Mouse (Mus musculus) layer of hippocampus, adult 8-10 months (tissue): Measurements from ENCODE around the gene Oog4. TPM values are rescaled to one million over a fixed set of nuclear protein-coding genes. Genes with fewer than 3 reads are reported as not detected.
A peak's percentile ranks its signal among the peaks of the same experiment; 100 is the strongest.
"Not testable (repeated sequence)": the region's sequence is repeated elsewhere in the genome, so short reads cannot be mapped to it uniquely, and the experiment has no call there.

Experiments used
- DNase-seq, 2 experiments: peaks; one replicate each; pipeline ENCODE4 v3.0.0; 2022; ENCODE audit warnings: low spot score in 2 of 2
- total RNA-seq, 4 experiments: library from RNA; stranded (reverse); gene quantifications; 2 replicates each; pipeline ENCODE4 v1.2.4; 2022

Gene Oog4
- not detected for total RNA-seq

- no peak for DNase-seq
Measured at GRCm38 (mm10) chr4:143450224-143450623, at the start of gene Oog4. Gene Oog4, minus strand, starts transcription at chr4:143450324.

GRCm38 (mm10) chr4:143426770-143427169 is 23.4 kb downstream of the Oog4 start:
- not testable (repeated sequence) for DNase-seq

GRCm38 (mm10) chr4:143414121-143414520 is 36.0 kb downstream of the Oog4 start:
- no peak for DNase-seq

DNA sequence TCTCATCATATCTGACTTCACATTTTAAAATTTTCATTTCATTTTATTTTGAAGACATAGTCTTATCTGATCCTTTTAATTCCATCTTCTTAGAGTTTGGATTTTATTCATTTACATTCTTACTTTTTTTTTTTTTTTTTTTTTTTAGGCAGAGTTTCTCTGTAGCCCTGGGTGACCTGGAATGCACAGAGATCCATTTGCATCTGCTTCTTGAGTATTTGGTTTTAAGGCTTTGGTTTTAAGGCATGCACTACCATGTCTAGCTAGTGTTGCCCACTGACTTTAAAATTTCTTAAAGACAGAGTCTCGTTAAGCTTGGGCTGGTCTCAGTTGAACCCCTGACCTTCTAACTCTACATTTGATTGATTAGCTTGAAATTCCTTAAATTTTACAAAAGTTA is 36.5 kb downstream of the Oog4 start:
- DNase-seq = no peak

GRCm38 (mm10) chr4:143412219-143413092 is 37.7 kb downstream of the Oog4 start, which contains the start of gene Pramef8:
Gene Pramef8, plus strand, starts transcription at chr4:143412426.
- peak; percentile 90 to 92 for DNase-seq

DNA sequence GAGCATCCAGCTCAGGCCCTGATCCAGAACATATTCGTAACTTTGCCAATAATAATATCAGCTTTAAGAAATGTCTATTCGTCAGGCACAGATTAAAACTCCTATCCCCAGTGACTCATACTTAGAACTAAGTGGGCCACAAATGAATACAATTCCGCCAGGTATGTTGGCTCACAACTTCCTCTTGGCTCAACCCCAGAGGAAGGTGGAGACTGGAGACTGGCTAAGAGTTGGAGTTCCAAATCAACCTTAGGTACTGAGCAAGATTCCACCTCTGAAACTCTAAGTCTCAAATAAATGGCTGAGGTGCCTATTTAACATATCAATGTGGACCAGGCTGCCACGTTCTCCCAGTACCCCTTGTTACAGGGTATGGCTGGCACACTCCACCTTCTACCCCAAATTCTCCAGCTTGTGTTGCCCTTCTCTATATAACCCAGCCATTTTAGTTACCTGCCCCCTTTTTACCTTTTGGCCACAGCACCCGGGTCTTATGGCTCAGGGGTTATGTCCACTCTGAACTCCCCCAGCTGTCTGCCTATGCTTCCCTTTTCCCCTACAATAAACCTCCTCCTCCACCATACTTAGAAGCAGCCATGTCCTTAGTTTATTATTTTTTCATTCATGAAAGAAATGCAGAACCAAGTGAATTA is 38.4 kb downstream of the Oog4 start:
- no peak for DNase-seq

GRCm38 (mm10) chr4:143394181-143394580 is 55.9 kb downstream of the Oog4 start, which contains the start of gene Pramel1:
Gene Pramel1, plus strand, starts transcription at chr4:143394428.
- no peak for DNase-seq

DNA sequence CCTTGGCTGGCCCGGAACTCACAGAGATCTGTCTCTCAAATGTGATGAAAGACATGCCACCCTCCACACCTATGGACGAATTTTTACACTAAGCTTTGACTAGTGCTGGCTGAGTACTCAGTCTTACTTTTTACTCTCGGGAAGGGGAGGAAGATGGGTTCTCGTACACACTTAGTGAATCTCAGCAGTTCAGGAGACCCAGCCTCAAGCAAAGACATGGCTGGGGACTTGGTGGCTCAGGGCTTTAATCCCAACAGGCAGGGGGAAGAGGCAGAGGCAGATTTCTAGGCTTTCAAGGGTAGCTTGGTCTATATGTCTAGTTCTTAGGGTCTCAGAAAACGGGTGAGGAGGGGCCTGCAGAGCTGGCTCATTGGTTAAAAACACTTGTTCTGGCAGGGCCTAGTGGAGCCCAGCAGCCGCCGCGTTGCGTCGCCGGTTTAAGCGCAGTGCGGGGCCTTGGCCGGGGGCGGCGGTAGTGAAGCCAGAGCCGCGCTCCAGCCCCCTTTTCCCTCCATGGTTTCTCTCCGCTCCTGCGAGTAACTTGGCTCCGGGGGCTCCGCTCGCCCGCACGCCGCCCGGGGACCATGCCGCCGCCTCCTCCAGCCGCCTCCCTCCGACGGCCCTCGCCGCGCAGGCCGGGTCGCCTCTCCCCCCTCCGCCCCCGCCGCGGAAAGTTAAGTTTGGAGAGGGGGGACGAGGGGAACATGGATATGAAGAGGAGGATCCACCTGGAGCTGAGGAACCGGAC is 61.0 kb downstream of the Oog4 start:
- DNase-seq = peak in 1 of 2 experiments; percentile 14

Other genes with a start within 250 kb of the Oog4 start
- gene Prdm2, start 237.3 kb downstream of the Oog4 start, total RNA-seq = 10 to 100 TPM; 39.5 to 49.8 (median 45.0) TPM
- 10 to 100 TPM; 19.7 to 38.1 (median 29.9) TPM for gene Pdpn, start 150.8 kb downstream of the Oog4 start, total RNA-seq
- gene Lrrc38, start 100.6 kb downstream of the Oog4 start, total RNA-seq = 1 to 10 TPM in 2 of 4 experiments, under 1 TPM in 2; 0.78 to 1.5 (median 1.1) TPM
- not detected for gene Pramel1, start 55.9 kb downstream of the Oog4 start, total RNA-seq
- gene Pramef8, start 37.9 kb downstream of the Oog4 start, total RNA-seq = 10 to 100 TPM in 3 of 4 experiments, 1 to 10 TPM in 1; 9.3 to 16.9 (median 12.8) TPM
- not detected for gene Gm13043, start 61.0 kb upstream of the Oog4 start, total RNA-seq
- gene Gm13040, start 85.6 kb upstream of the Oog4 start, total RNA-seq = not detected
- not detected for gene BC080695, start 101.4 kb upstream of the Oog4 start, total RNA-seq
- gene Gm13057, start 101.4 kb upstream of the Oog4 start, total RNA-seq = not detected
- gene Gm13083, start 164.7 kb upstream of the Oog4 start, total RNA-seq = not detected
- not detected for gene Gm13088, start 206.9 kb upstream of the Oog4 start, total RNA-seq